12 mouse cellular contexts compared by ENCODE assay signal in genomic region chr9:112111610-112112009, GRCm38 (mm10).
DNase-seq lines count a peak whose midpoint lies in the region; ATAC-seq and TF ChIP-seq lines count a peak whose summit lies in the region.
"Had no signal": no experiment of that assay in that cellular context is flagged by ENCODE, and none has a peak within 500 bp of the region (broad histone marks: within the 10 kb centered on the region; RNA-seq: fewer than 3 reads in every experiment).

No protein-coding gene starts in this region.

- no peaks in the 10 kb centered on the region for H3K9me3 ChIP-seq in forebrain, postnatal 0 days (ENCODE audit: low read length)
- H3K9me3 ChIP-seq in forebrain, embryonic 10.5 days, result no peaks in the 10 kb centered on the region
- no peaks in the 10 kb centered on the region for H3K9me3 ChIP-seq in midbrain, embryonic 11.5 days (ENCODE audit: control insufficient read depth, low read length)
- no peaks in the 10 kb centered on the region for H3K9me3 ChIP-seq in midbrain, embryonic 10.5 days (replicated peaks)
- H3K9me3 ChIP-seq: embryonic facial prominence, embryonic 12.5 days; midbrain, embryonic 15.5 days had no signal

- ATAC-seq in forebrain, postnatal 0 days, result no peak
- ATAC-seq in midbrain, embryonic 11.5 days (ENCODE audit: low FRiP score), result no peak
- ATAC-seq: midbrain, embryonic 15.5 days had no signal

- H3K9ac ChIP-seq in forebrain, postnatal 0 days, result no peak overlapping the region
- no peak overlapping the region for H3K9ac ChIP-seq in midbrain, embryonic 11.5 days (ENCODE audit: low read length)
- H3K9ac ChIP-seq: embryonic facial prominence, embryonic 12.5 days; midbrain, embryonic 15.5 days had no signal

- H3K27ac ChIP-seq in forebrain, postnatal 0 days (ENCODE audit: low read depth, low read length), result no peak overlapping the region
- H3K27ac ChIP-seq in forebrain, embryonic 10.5 days, result no peak overlapping the region
- no peak overlapping the region for H3K27ac ChIP-seq in midbrain, embryonic 11.5 days (ENCODE audit: low read depth, low read length)
- H3K27ac ChIP-seq in midbrain, embryonic 10.5 days (replicated peaks), result no peak overlapping the region
- H3K27ac ChIP-seq: embryonic facial prominence, embryonic 12.5 days; midbrain, embryonic 15.5 days had no signal

- WGBS in forebrain, postnatal 0 days, result 91% methylated on average over 5 of the region's 5 CpGs
- 91% methylated on average over 5 of the region's 5 CpGs for WGBS in forebrain, embryonic 10.5 days
- WGBS in midbrain, embryonic 11.5 days, result 88% methylated on average over 5 of the region's 5 CpGs
- 89% methylated on average over 5 of the region's 5 CpGs for WGBS in midbrain, embryonic 10.5 days

- no peaks in the 10 kb centered on the region for H3K27me3 ChIP-seq in forebrain, postnatal 0 days (ENCODE audit: insufficient read depth, low read length)
- peaks cover under 1% of the 10 kb centered on the region; the same call in 1 of the 2 replicates for H3K27me3 ChIP-seq in forebrain, embryonic 10.5 days (ENCODE audit: poor library complexity, severe bottlenecking)
- H3K27me3 ChIP-seq in midbrain, embryonic 11.5 days (ENCODE audit: control insufficient read depth, insufficient read depth, low read length), result no peaks in the 10 kb centered on the region
- H3K27me3 ChIP-seq in midbrain, embryonic 10.5 days (ENCODE audit: low read depth, poor library complexity, severe bottlenecking), result 0 out of 2 replicates have a peak, but pooled peaks cover under 1% of the 10 kb centered on the region
- H3K27me3 ChIP-seq: CH12.LX; embryonic facial prominence, embryonic 12.5 days; midbrain, embryonic 15.5 days had no signal

- H3K4me1 ChIP-seq in forebrain, postnatal 0 days (ENCODE audit: insufficient read depth), result no peaks in the 10 kb centered on the region
- no peaks in the 10 kb centered on the region for H3K4me1 ChIP-seq in forebrain, embryonic 10.5 days
- no peaks in the 10 kb centered on the region for H3K4me1 ChIP-seq in midbrain, embryonic 11.5 days (ENCODE audit: control insufficient read depth, insufficient read depth, low read length)
- no peaks in the 10 kb centered on the region for H3K4me1 ChIP-seq in midbrain, embryonic 10.5 days
- H3K4me1 ChIP-seq: embryonic facial prominence, embryonic 12.5 days; midbrain, embryonic 15.5 days had no signal

- TF ChIP-seq CTCF in forebrain, postnatal 0 days (IDR thresholded peaks at IDR 0.05; ENCODE audit: low read depth), result peak; percentile 56

- no peak overlapping the region for H3K4me2 ChIP-seq in forebrain, postnatal 0 days (ENCODE audit: low read depth)
- H3K4me2 ChIP-seq in midbrain, embryonic 11.5 days, result no peak overlapping the region
- H3K4me2 ChIP-seq: embryonic facial prominence, embryonic 12.5 days; midbrain, embryonic 15.5 days had no signal

- no peak for DNase-seq in forebrain, postnatal 0 days
- DNase-seq in forebrain, embryonic 10.5 days (ENCODE audit: extremely low spot score, low spot score), result no peak
- DNase-seq in midbrain, embryonic 11.5 days (ENCODE audit: low spot score, missing footprints), result peak; percentile 82
- no peak for DNase-seq in midbrain, embryonic 10.5 days (ENCODE audit: low spot score)
- DNase-seq in c-Kit-positive CD71-positive TER-119-positive erythroid progenitor cells, embryonic 14.5 days (ENCODE audit: low spot score), result peak; percentile 53
- peak; percentile 48 for DNase-seq in thymus, postnatal 25 days
- no peak for DNase-seq in ovary, postnatal 36 days (ENCODE audit: low spot score)
- no peak for DNase-seq in lung, postnatal 25 days (ENCODE audit: low spot score)
- DNase-seq: heart, postnatal 36 days had no signal

- H3K36me3 ChIP-seq in forebrain, postnatal 0 days (ENCODE audit: insufficient read depth), result peaks cover 42% of the 10 kb centered on the region
- H3K36me3 ChIP-seq in forebrain, embryonic 10.5 days (replicated peaks), result no peaks in the 10 kb centered on the region
- H3K36me3 ChIP-seq in midbrain, embryonic 11.5 days (ENCODE audit: control insufficient read depth, insufficient read depth, low read length), result no peaks in the 10 kb centered on the region
- no peaks in the 10 kb centered on the region for H3K36me3 ChIP-seq in midbrain, embryonic 10.5 days
- H3K36me3 ChIP-seq: embryonic facial prominence, embryonic 12.5 days; midbrain, embryonic 15.5 days had no signal

- no peak overlapping the region for H3K4me3 ChIP-seq in forebrain, postnatal 0 days (ENCODE audit: low read depth, low read length)
- no peak overlapping the region for H3K4me3 ChIP-seq in forebrain, embryonic 10.5 days
- H3K4me3 ChIP-seq in midbrain, embryonic 11.5 days (ENCODE audit: low read depth, low read length), result no peak overlapping the region
- no peak overlapping the region for H3K4me3 ChIP-seq in midbrain, embryonic 10.5 days
- H3K4me3 ChIP-seq: embryonic facial prominence, embryonic 12.5 days; midbrain, embryonic 15.5 days had no signal

Comparison
In these comparisons a context has a peak if more than half of its experiments do, and no peak if none do; other contexts are left out.
1. DNase-seq: peak in midbrain, embryonic 11.5 days (single experiment), c-Kit-positive CD71-positive TER-119-positive erythroid progenitor cells, embryonic 14.5 days (single experiment) and thymus, postnatal 25 days (single experiment); none in forebrain, postnatal 0 days (single experiment), forebrain, embryonic 10.5 days (single experiment), midbrain, embryonic 10.5 days (single experiment), ovary, postnatal 36 days (single experiment) and lung, postnatal 25 days (single experiment).